Mouse (Mus musculus): ENCODE results near the gene Commd7. TPM values are rescaled to one million over a fixed set of nuclear protein-coding genes. Genes with fewer than 3 reads are reported as not detected.
"Not testable (repeated sequence)": the region's sequence is repeated elsewhere in the genome, so short reads cannot be mapped to it uniquely, and the experiment has no call there.

The Commd7 gene
- polyA plus RNA-seq, 1 experiment, result 22.0 TPM

GRCm38 (mm10) chr2:153670111-153670510 lies 37.5 kb upstream of the Commd7 start:
- WGBS, result 94% methylated on average over 5 of the region's 5 CpGs
- TF ChIP-seq POLR2A (IDR thresholded peaks at IDR 0.05; ENCODE audit: control insufficient read depth, extremely low read depth, insufficient read depth, low read length, poor library complexity), result no peak
- no peak for TF ChIP-seq CTCF (IDR thresholded peaks at IDR 0.05; ENCODE audit: borderline replicate concordance, control insufficient read depth, extremely low read depth, insufficient read depth, low read length, poor library complexity)

GRCm38 (mm10) chr2:153668754-153669376 lies 36.3 kb upstream of the Commd7 start:
- no peak for TF ChIP-seq CTCF (IDR thresholded peaks at IDR 0.05; ENCODE audit: borderline replicate concordance, control insufficient read depth, extremely low read depth, insufficient read depth, low read length, poor library complexity)
- no peak for TF ChIP-seq POLR2A (IDR thresholded peaks at IDR 0.05; ENCODE audit: control insufficient read depth, extremely low read depth, insufficient read depth, low read length, poor library complexity)
- DNase-seq, result no peak
- no peak overlapping the region for H3K27ac ChIP-seq (ENCODE audit: control insufficient read depth, insufficient read depth, low read length)
- H3K36me3 ChIP-seq (ENCODE audit: control insufficient read depth, insufficient read depth, low read length), result no peaks in the 10 kb centered on the region
- H3K4me3 ChIP-seq (ENCODE audit: control insufficient read depth, insufficient read depth, low read length), result no peak overlapping the region
- no peaks in the 10 kb centered on the region for H3K27me3 ChIP-seq (ENCODE audit: control insufficient read depth, insufficient read depth, low read length)
- 85% methylated on average over 7 of the region's 7 CpGs for WGBS
- no peaks in the 10 kb centered on the region for H3K4me1 ChIP-seq (replicated peaks; ENCODE audit: control insufficient read depth, insufficient read depth, low read length)

More at GRCm38 (mm10) chr2:153670111-153670510, 37.5 kb upstream of the Commd7 start:
- Histone ChIP-seq H3K4me3 (ENCODE audit: control insufficient read depth, insufficient read depth, low read length) (no peak overlapping the region), H3K4me1 (replicated peaks; ENCODE audit: control insufficient read depth, insufficient read depth, low read length) (no peaks in the 10 kb centered on the region), H3K36me3 (ENCODE audit: control insufficient read depth, insufficient read depth, low read length) (no peaks in the 10 kb centered on the region), H3K27ac (ENCODE audit: control insufficient read depth, insufficient read depth, low read length) (no peak overlapping the region), H3K27me3 (ENCODE audit: control insufficient read depth, insufficient read depth, low read length) (no peaks in the 10 kb centered on the region)
- no peak for DNase-seq

GRCm38 (mm10) chr2:153665401-153665800 lies 32.8 kb upstream of the Commd7 start:
- no peaks in the 10 kb centered on the region for H3K36me3 ChIP-seq (ENCODE audit: control insufficient read depth, insufficient read depth, low read length)
- H3K27ac ChIP-seq (ENCODE audit: control insufficient read depth, insufficient read depth, low read length), result no peak overlapping the region
- H3K4me1 ChIP-seq (replicated peaks; ENCODE audit: control insufficient read depth, insufficient read depth, low read length), result no peaks in the 10 kb centered on the region
- H3K27me3 ChIP-seq (ENCODE audit: control insufficient read depth, insufficient read depth, low read length), result no peaks in the 10 kb centered on the region
- DNase-seq, result no peak
- TF ChIP-seq POLR2A (IDR thresholded peaks at IDR 0.05; ENCODE audit: control insufficient read depth, extremely low read depth, insufficient read depth, low read length, poor library complexity), result no peak
- TF ChIP-seq CTCF (IDR thresholded peaks at IDR 0.05; ENCODE audit: borderline replicate concordance, control insufficient read depth, extremely low read depth, insufficient read depth, low read length, poor library complexity), result no peak
- H3K4me3 ChIP-seq (ENCODE audit: control insufficient read depth, insufficient read depth, low read length), result no peak overlapping the region
- 92% methylated on average over 7 of the region's 7 CpGs for WGBS

GRCm38 (mm10) chr2:153660616-153661015 lies 28.0 kb upstream of the Commd7 start:
- no peaks in the 10 kb centered on the region for H3K4me1 ChIP-seq (replicated peaks; ENCODE audit: control insufficient read depth, insufficient read depth, low read length)
- no peak overlapping the region for H3K4me3 ChIP-seq (ENCODE audit: control insufficient read depth, insufficient read depth, low read length)
- H3K36me3 ChIP-seq (ENCODE audit: control insufficient read depth, insufficient read depth, low read length), result no peaks in the 10 kb centered on the region
- TF ChIP-seq POLR2A (IDR thresholded peaks at IDR 0.05; ENCODE audit: control insufficient read depth, extremely low read depth, insufficient read depth, low read length, poor library complexity), result no peak
- no peak for TF ChIP-seq CTCF (IDR thresholded peaks at IDR 0.05; ENCODE audit: borderline replicate concordance, control insufficient read depth, extremely low read depth, insufficient read depth, low read length, poor library complexity)
- no peak overlapping the region for H3K27ac ChIP-seq (ENCODE audit: control insufficient read depth, insufficient read depth, low read length)
- no peaks in the 10 kb centered on the region for H3K27me3 ChIP-seq (ENCODE audit: control insufficient read depth, insufficient read depth, low read length)
- no peak for DNase-seq
- WGBS, result 86% methylated on average over 3 of the region's 3 CpGs

GRCm38 (mm10) chr2:153657659-153658058 lies 25.1 kb upstream of the Commd7 start:
- H3K4me3 ChIP-seq (ENCODE audit: control insufficient read depth, insufficient read depth, low read length); H3K4me1 ChIP-seq (replicated peaks; ENCODE audit: control insufficient read depth, insufficient read depth, low read length); H3K36me3 ChIP-seq (ENCODE audit: control insufficient read depth, insufficient read depth, low read length); H3K27ac ChIP-seq (ENCODE audit: control insufficient read depth, insufficient read depth, low read length); DNase-seq; H3K27me3 ChIP-seq (ENCODE audit: control insufficient read depth, insufficient read depth, low read length): not testable (repeated sequence)
- WGBS, result 91% methylated on average over 8 of the region's 8 CpGs

GRCm38 (mm10) chr2:153651681-153652080 lies 19.1 kb upstream of the Commd7 start:
- DNase-seq, result no peak
- peaks cover 19% of the 10 kb centered on the region for H3K4me1 ChIP-seq (replicated peaks; ENCODE audit: control insufficient read depth, insufficient read depth, low read length)
- 90% methylated on average over 3 of the region's 3 CpGs for WGBS

More at GRCm38 (mm10) chr2:153651681-153652080, 19.1 kb upstream of the Commd7 start:
- Histone ChIP-seq H3K27ac (ENCODE audit: control insufficient read depth, insufficient read depth, low read length) (no peak overlapping the region), H3K27me3 (ENCODE audit: control insufficient read depth, insufficient read depth, low read length) (no peaks in the 10 kb centered on the region), H3K4me3 (ENCODE audit: control insufficient read depth, insufficient read depth, low read length) (no peak overlapping the region), H3K36me3 (ENCODE audit: control insufficient read depth, insufficient read depth, low read length) (no peaks in the 10 kb centered on the region)
- TF ChIP-seq POLR2A (IDR thresholded peaks at IDR 0.05; ENCODE audit: control insufficient read depth, extremely low read depth, insufficient read depth, low read length, poor library complexity) (no peak), CTCF (IDR thresholded peaks at IDR 0.05; ENCODE audit: borderline replicate concordance, control insufficient read depth, extremely low read depth, insufficient read depth, low read length, poor library complexity) (no peak)
